Mouse (Mus musculus): ENCODE measurements around the gene Ror2. TPM values are rescaled to one million over a fixed set of nuclear protein-coding genes. Genes with fewer than 3 reads are reported as not detected.

Ror2 gene
- total RNA-seq, 2 experiments from 2014 or later = 1.4 to 1.8 TPM

GRCm38 (mm10) chr13:53143076-53143475 lies 142.8 kb downstream of the Ror2 start:
- no peak for DNase-seq (ENCODE audit: low spot score in 2 of 2)

GRCm38 (mm10) chr13:53142268-53142667 lies 143.7 kb downstream of the Ror2 start:
- peak; percentile 29 to 35 for DNase-seq (ENCODE audit: low spot score in 2 of 2)

- DNase-seq (ENCODE audit: low spot score in 2 of 2) = no peak
These were observed 145.6 kb downstream of the Ror2 start for GRCm38 (mm10) chr13:53140298-53140697.

GRCm38 (mm10) chr13:53130567-53130966 lies 155.4 kb downstream of the Ror2 start:
- no peak for DNase-seq (ENCODE audit: low spot score in 2 of 2)

- no peak for DNase-seq (ENCODE audit: low spot score in 2 of 2)
These were observed 155.9 kb downstream of the Ror2 start for GRCm38 (mm10) chr13:53130032-53130431.

GRCm38 (mm10) chr13:53125627-53126026 lies 160.3 kb downstream of the Ror2 start:
- DNase-seq (ENCODE audit: low spot score in 2 of 2) = no peak

- no peak for DNase-seq (ENCODE audit: low spot score in 2 of 2)
These were observed 163.8 kb downstream of the Ror2 start for GRCm38 (mm10) chr13:53122085-53122484.

- no peak for DNase-seq (ENCODE audit: low spot score in 2 of 2)
These were observed 165.0 kb downstream of the Ror2 start for GRCm38 (mm10) chr13:53120906-53121305.

GRCm38 (mm10) chr13:53119586-53120426 lies 166.1 kb downstream of the Ror2 start:
- peak; percentile 87 to 91 for DNase-seq (ENCODE audit: low spot score in 2 of 2)

- DNase-seq (ENCODE audit: low spot score in 2 of 2) = no peak
These were observed 167.5 kb downstream of the Ror2 start for GRCm38 (mm10) chr13:53118398-53118797.

GRCm38 (mm10) chr13:53117921-53118320 lies 168.0 kb downstream of the Ror2 start:
- DNase-seq (ENCODE audit: low spot score in 2 of 2) = no peak

GRCm38 (mm10) chr13:53110249-53110578 lies 175.7 kb downstream of the Ror2 start:
- no peak for DNase-seq (ENCODE audit: low spot score in 2 of 2)

GRCm38 (mm10) chr13:53109560-53110248 lies 176.2 kb downstream of the Ror2 start:
- DNase-seq (ENCODE audit: low spot score in 2 of 2) = peak; percentile 93 to 95

GRCm38 (mm10) chr13:53106676-53107075 lies 179.2 kb downstream of the Ror2 start:
- DNase-seq (ENCODE audit: low spot score in 2 of 2) = no peak

- DNase-seq (ENCODE audit: low spot score in 2 of 2) = no peak
These were observed 185.9 kb downstream of the Ror2 start for GRCm38 (mm10) chr13:53099771-53100682.

GRCm38 (mm10) chr13:53096615-53097014 lies 189.3 kb downstream of the Ror2 start:
- peak; percentile 65 to 79 for DNase-seq (ENCODE audit: low spot score in 2 of 2)

- no peak for DNase-seq (ENCODE audit: low spot score in 2 of 2)
These were observed 190.7 kb downstream of the Ror2 start for GRCm38 (mm10) chr13:53095222-53095621.

- DNase-seq (ENCODE audit: low spot score in 2 of 2) = no peak
These were observed 191.3 kb downstream of the Ror2 start for GRCm38 (mm10) chr13:53094658-53095057.

GRCm38 (mm10) chr13:53093407-53093806 lies 192.5 kb downstream of the Ror2 start:
- no peak for DNase-seq (ENCODE audit: low spot score in 2 of 2)

GRCm38 (mm10) chr13:53086552-53087282 lies 199.2 kb downstream of the Ror2 start:
- peak in 1 of 2 experiments; percentile 50 for DNase-seq (ENCODE audit: low spot score in 2 of 2)

GRCm38 (mm10) chr13:53081846-53082245 lies 204.1 kb downstream of the Ror2 start:
- no peak for DNase-seq (ENCODE audit: low spot score in 2 of 2)
